24 mouse cellular contexts compared by ENCODE assay signal in genomic region chr7:37685247-37685646, GRCm38 (mm10).
DNase-seq lines count a peak whose midpoint lies in the region; ATAC-seq lines count a peak whose summit lies in the region.
"Had no signal": no experiment of that assay in that cellular context is flagged by ENCODE, and none has a peak within 500 bp of the region (broad histone marks: within the 10 kb centered on the region; RNA-seq: fewer than 3 reads in every experiment).

No protein-coding gene starts in this region.

- H3K36me3 ChIP-seq in midbrain, embryonic 13.5 days: no peaks in the 10 kb centered on the region
- no peaks in the 10 kb centered on the region for H3K36me3 ChIP-seq in midbrain, embryonic 16.5 days (ENCODE audit: control insufficient read depth, insufficient read depth, low read length)
- H3K36me3 ChIP-seq in intestine, embryonic 16.5 days (ENCODE audit: control insufficient read depth, insufficient read depth, low read length): no peaks in the 10 kb centered on the region
- H3K36me3 ChIP-seq: limb, embryonic 13.5 days; liver, embryonic 13.5 days; midbrain, embryonic 15.5 days; neural tube, embryonic 13.5 days had no signal

- peaks cover 26% of the 10 kb centered on the region for H3K4me1 ChIP-seq in midbrain, embryonic 13.5 days (replicated peaks)
- peaks cover 12% of the 10 kb centered on the region for H3K4me1 ChIP-seq in midbrain, embryonic 16.5 days (ENCODE audit: control insufficient read depth, insufficient read depth, low read length)
- no peaks in the 10 kb centered on the region for H3K4me1 ChIP-seq in intestine, embryonic 16.5 days (ENCODE audit: control insufficient read depth, insufficient read depth, low read length)
- H3K4me1 ChIP-seq: liver, embryonic 13.5 days had no signal

- peak overlapping the region; percentile 2; the same call in 1 of the 2 replicates for H3K27ac ChIP-seq in midbrain, embryonic 13.5 days
- no peak overlapping the region for H3K27ac ChIP-seq in midbrain, embryonic 16.5 days (ENCODE audit: low read length)
- H3K27ac ChIP-seq in intestine, embryonic 16.5 days (ENCODE audit: low read length): no peak overlapping the region
- H3K27ac ChIP-seq: forebrain, embryonic 12.5 days; limb, embryonic 13.5 days; liver, embryonic 13.5 days; midbrain, embryonic 15.5 days; neural tube, embryonic 13.5 days had no signal

- no peaks in the 10 kb centered on the region for H3K9me3 ChIP-seq in midbrain, embryonic 13.5 days
- H3K9me3 ChIP-seq in midbrain, embryonic 16.5 days (replicated peaks; ENCODE audit: control insufficient read depth, low read length, poor library complexity, severe bottlenecking): no peaks in the 10 kb centered on the region
- no peaks in the 10 kb centered on the region for H3K9me3 ChIP-seq in intestine, embryonic 16.5 days (ENCODE audit: control insufficient read depth, low read length)
- H3K9me3 ChIP-seq: forebrain, embryonic 12.5 days; limb, embryonic 13.5 days; liver, embryonic 13.5 days; midbrain, embryonic 15.5 days; neural tube, embryonic 13.5 days had no signal

- no peak overlapping the region for H3K4me2 ChIP-seq in midbrain, embryonic 13.5 days (replicated peaks)
- H3K4me2 ChIP-seq in midbrain, embryonic 16.5 days (ENCODE audit: low read length): no peak overlapping the region
- H3K4me2 ChIP-seq in intestine, embryonic 16.5 days (ENCODE audit: low read depth, low read length): no peak overlapping the region
- H3K4me2 ChIP-seq: forebrain, embryonic 12.5 days; limb, embryonic 13.5 days; liver, embryonic 13.5 days; midbrain, embryonic 15.5 days; neural tube, embryonic 13.5 days had no signal

- WGBS in midbrain, embryonic 13.5 days: 93% methylated on average over 3 of the region's 3 CpGs
- WGBS in midbrain, embryonic 16.5 days: 86% methylated on average over 3 of the region's 3 CpGs
- 89% methylated on average over 3 of the region's 3 CpGs for WGBS in intestine, embryonic 16.5 days

- DNase-seq in heart, adult 11 months: peak; percentile 60
- DNase-seq in heart, adult 18-20 months: no peak
- DNase-seq in cerebellum, adult 9-10 months: peak; percentile 83
- no peak for DNase-seq in layer of hippocampus, adult 11-12 months (ENCODE audit: low spot score)
- no peak for DNase-seq in kidney, adult 18-20 months
- DNase-seq: adrenal gland, postnatal 36 days; gastrocnemius, postnatal 25 days; kidney, adult 2 months; kidney, postnatal 14 days; layer of hippocampus, postnatal 36 days; liver, embryonic 13.5 days; lung, adult 2 months; lung, postnatal 14 days; retina, postnatal 1 day; right cerebral cortex, postnatal 25 days had no signal

- no peak for ATAC-seq in midbrain, embryonic 13.5 days
- ATAC-seq in midbrain, embryonic 16.5 days: no peak
- ATAC-seq in intestine, embryonic 16.5 days: no peak
- ATAC-seq: CD4-positive, CD25-positive, alpha-beta regulatory T cell, adult 4 months; midbrain, embryonic 15.5 days had no signal

- no peak overlapping the region for H3K9ac ChIP-seq in midbrain, embryonic 13.5 days (replicated peaks)
- no peak overlapping the region for H3K9ac ChIP-seq in midbrain, embryonic 16.5 days (ENCODE audit: low read depth, low read length)
- H3K9ac ChIP-seq in intestine, embryonic 16.5 days (ENCODE audit: low read depth, low read length): no peak overlapping the region
- H3K9ac ChIP-seq: forebrain, embryonic 12.5 days; limb, embryonic 13.5 days; liver, embryonic 13.5 days; midbrain, embryonic 15.5 days; neural tube, embryonic 13.5 days had no signal

- no peak overlapping the region for H3K4me3 ChIP-seq in midbrain, embryonic 13.5 days (replicated peaks)
- H3K4me3 ChIP-seq in midbrain, embryonic 16.5 days (ENCODE audit: low read depth, low read length): no peak overlapping the region
- H3K4me3 ChIP-seq in intestine, embryonic 16.5 days (ENCODE audit: low read length): no peak overlapping the region
- H3K4me3 ChIP-seq: forebrain, embryonic 12.5 days; limb, embryonic 13.5 days; liver, embryonic 13.5 days; midbrain, embryonic 15.5 days; myocyte; neural tube, embryonic 13.5 days had no signal

- H3K27me3 ChIP-seq in midbrain, embryonic 13.5 days: no peaks in the 10 kb centered on the region
- H3K27me3 ChIP-seq in midbrain, embryonic 16.5 days (ENCODE audit: control insufficient read depth, insufficient read depth, low read depth, low read length): no peaks in the 10 kb centered on the region
- no peaks in the 10 kb centered on the region for H3K27me3 ChIP-seq in intestine, embryonic 16.5 days (replicated peaks; ENCODE audit: control insufficient read depth, insufficient read depth, low read length)
- H3K27me3 ChIP-seq: forebrain, embryonic 12.5 days; limb, embryonic 13.5 days; liver, embryonic 13.5 days; midbrain, embryonic 15.5 days; neural tube, embryonic 13.5 days had no signal

Comparison
In these comparisons a context has a peak if more than half of its experiments do, and no peak if none do; other contexts are left out.
1. DNase-seq: peak in heart, adult 11 months (single experiment) and cerebellum, adult 9-10 months (single experiment); none in heart, adult 18-20 months (0 of 2), layer of hippocampus, adult 11-12 months (single experiment) and kidney, adult 18-20 months (single experiment).